Mouse (Mus musculus) spleen, adult 2 months (tissue): ENCODE measurements around the gene Rxfp4. TPM values are rescaled to one million over a fixed set of nuclear protein-coding genes. Genes with fewer than 3 reads are reported as not detected.
A peak's percentile ranks its signal among the peaks of the same experiment; 100 is the strongest.

Experiments used
- DNase-seq, 2 experiments: peaks; one replicate each; pipeline versions ENCODE4 v3.0.0 to v3.0.0-alpha.2; 2012 to 2021; ENCODE audit warnings: low spot score in 2 of 2, low read depth in 1 of 2
- H3K27ac ChIP-seq: fragments of 200-500 bp; 2 replicates; pipeline ENCODE4 v1.5.1; 2012; ENCODE audit warnings: low read length, inconsistent platforms; ENCODE audit not compliant: insufficient read depth
- H3K27me3 ChIP-seq: fragments of 200-500 bp; 2 replicates; pipeline ENCODE4 v1.6.1; 2012; ENCODE audit warnings: mild to moderate bottlenecking, moderate library complexity, low read length, inconsistent platforms; ENCODE audit not compliant: control insufficient read depth, insufficient read depth
- H3K36me3 ChIP-seq: fragments of 200-500 bp; 2 replicates; pipeline ENCODE4 v1.6.1; 2012; ENCODE audit warnings: mild to moderate bottlenecking, low read length, inconsistent platforms; ENCODE audit not compliant: control insufficient read depth, insufficient read depth
- H3K4me1 ChIP-seq: fragments of 200-500 bp; 2 replicates; pipeline ENCODE4 v1.6.1; 2011; ENCODE audit warnings: inconsistent platforms; ENCODE audit not compliant: control insufficient read depth, insufficient read depth, insufficient read length
- H3K4me3 ChIP-seq: fragments of 200-500 bp; 2 replicates; pipeline ENCODE4 v1.5.1; 2011; ENCODE audit warnings: mild to moderate bottlenecking, inconsistent platforms; ENCODE audit not compliant: insufficient read depth, insufficient read length; ENCODE audit errors: extremely low read depth
- CTCF ChIP-seq: fragments of 200-500 bp; IDR thresholded peaks from 2 replicates; pipeline ENCODE4 v1.5.1; 2011; ENCODE audit warnings: mild to moderate bottlenecking, inconsistent platforms; ENCODE audit not compliant: insufficient read depth, insufficient read length, insufficient replicate concordance; ENCODE audit errors: extremely low read depth
- POLR2A ChIP-seq: fragments of 200-500 bp; IDR thresholded peaks from 2 replicates; pipeline ENCODE4 v1.6.1; 2011; ENCODE audit warnings: low read depth, low read length, inconsistent platforms
- WGBS: fragments of 180-500 bp; shearing (Covaris S2); methylation state at CpG from one replicate; pipeline ENCODE4 v1.1.7; 2018; 5-methylcytosine and 5-hydroxymethylcytosine counted together
- polyA plus RNA-seq: library from polyadenylated mRNA; depleted of rRNA; stranded (reverse); fragments of >200 nt; gene quantifications from 2 replicates; pipeline ENCODE4 v1.2.3, GENCODE M21; 2012

Gene Rxfp4
- polyA plus RNA-seq, 1 experiment = not detected

GRCm38 (mm10) chr3:88624324-88624723 lies 28.6 kb downstream of the Rxfp4 start:
- DNase-seq = no peak
- Histone ChIP-seq H3K4me1 (peaks cover 32% of the 10 kb centered on the region; the same call in 1 of the 2 replicates), H3K27me3 (no peaks in the 10 kb centered on the region), H3K27ac (0 out of 2 replicates have a peak overlapping the region, but pooled peaks have one; percentile 30), H3K36me3 (peaks cover 10% of the 10 kb centered on the region; the same call in 1 of the 2 replicates), H3K4me3 (no peak overlapping the region)
- TF ChIP-seq POLR2A (no peak), CTCF (no peak)
- WGBS = 16% methylated on average over 4 of the region's 4 CpGs

DNA sequence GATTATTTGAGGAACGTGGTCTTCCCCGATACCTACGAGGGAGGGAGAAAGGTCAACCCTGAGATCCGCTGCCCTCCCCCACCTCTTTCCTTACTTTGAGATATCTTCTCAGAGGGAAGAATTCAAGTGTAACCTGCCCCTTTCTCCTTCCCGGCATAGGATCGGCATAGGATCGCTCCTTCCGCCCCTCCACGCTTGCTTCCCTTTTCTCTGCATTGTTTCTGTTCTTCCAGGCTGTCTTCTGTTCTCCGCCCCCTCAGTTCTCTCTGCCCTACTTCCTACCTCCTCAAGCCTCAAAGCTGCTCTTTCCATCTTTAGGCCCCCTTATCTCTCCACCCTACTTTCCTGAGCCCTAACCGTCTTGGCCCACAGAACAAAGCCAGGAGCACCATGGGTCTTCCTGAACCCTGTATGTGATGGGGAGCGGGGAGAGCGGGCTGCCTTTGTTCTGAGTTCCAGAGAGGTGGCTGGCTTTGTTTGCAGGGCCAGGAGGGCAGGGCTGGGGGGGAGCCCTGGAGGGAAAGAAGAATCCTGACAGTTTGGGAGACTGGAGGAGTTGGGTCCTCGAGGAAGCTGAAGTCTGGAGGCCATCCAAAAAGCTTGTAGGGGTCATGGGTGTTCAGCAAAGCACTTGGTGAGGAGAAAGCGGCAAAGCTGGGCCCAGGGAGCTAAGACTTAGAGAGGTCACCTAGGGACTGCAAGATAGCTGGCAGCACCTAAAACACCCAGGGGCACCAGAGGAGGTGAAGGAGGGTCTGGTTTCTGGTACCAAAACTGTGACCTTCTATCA lies 29.4 kb downstream of the Rxfp4 start:
- 9% methylated on average over 15 of the region's 15 CpGs for WGBS
- H3K36me3 ChIP-seq = peaks cover 7% of the 10 kb centered on the region; the same call in 1 of the 2 replicates
- no peaks in the 10 kb centered on the region for H3K27me3 ChIP-seq
- H3K4me3 ChIP-seq = peak overlapping the region; percentile 88
- peaks cover 29% of the 10 kb centered on the region; the same call in 1 of the 2 replicates for H3K4me1 ChIP-seq
- TF ChIP-seq CTCF (no peak), POLR2A (no peak)
- no peak for DNase-seq
- peak overlapping the region; percentile 62 for H3K27ac ChIP-seq

DNA sequence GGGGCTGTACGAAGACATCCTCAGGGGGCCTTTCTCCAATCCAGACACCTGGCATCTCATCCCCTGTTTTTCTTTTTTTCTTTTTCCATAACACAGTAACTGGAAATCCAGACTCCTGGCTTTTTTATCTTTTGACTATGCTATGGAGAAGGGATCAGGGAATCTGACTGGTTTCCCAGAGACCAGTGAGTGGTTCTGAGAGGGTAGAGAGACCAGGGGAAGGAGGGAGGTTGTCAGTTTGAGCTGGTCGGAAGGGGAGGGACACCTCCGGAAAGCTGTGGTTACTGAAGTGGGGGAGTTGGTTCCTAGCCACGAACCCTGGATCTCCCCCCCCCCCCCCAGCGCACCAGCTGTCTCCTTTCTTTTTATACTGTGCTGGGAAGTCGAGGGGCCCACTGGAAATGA lies 30.0 kb downstream of the Rxfp4 start:
- Histone ChIP-seq H3K36me3 (peaks cover 7% of the 10 kb centered on the region; the same call in 1 of the 2 replicates), H3K27ac (peak overlapping the region; percentile 62; the same call in 1 of the 2 replicates), H3K4me1 (peaks cover 29% of the 10 kb centered on the region; the same call in 1 of the 2 replicates), H3K27me3 (no peaks in the 10 kb centered on the region), H3K4me3 (peak overlapping the region; percentile 88)
- 3% methylated on average over 6 of the region's 6 CpGs for WGBS
- TF ChIP-seq POLR2A = no peak
- DNase-seq = peak in 1 of 2 experiments; percentile 40

DNA sequence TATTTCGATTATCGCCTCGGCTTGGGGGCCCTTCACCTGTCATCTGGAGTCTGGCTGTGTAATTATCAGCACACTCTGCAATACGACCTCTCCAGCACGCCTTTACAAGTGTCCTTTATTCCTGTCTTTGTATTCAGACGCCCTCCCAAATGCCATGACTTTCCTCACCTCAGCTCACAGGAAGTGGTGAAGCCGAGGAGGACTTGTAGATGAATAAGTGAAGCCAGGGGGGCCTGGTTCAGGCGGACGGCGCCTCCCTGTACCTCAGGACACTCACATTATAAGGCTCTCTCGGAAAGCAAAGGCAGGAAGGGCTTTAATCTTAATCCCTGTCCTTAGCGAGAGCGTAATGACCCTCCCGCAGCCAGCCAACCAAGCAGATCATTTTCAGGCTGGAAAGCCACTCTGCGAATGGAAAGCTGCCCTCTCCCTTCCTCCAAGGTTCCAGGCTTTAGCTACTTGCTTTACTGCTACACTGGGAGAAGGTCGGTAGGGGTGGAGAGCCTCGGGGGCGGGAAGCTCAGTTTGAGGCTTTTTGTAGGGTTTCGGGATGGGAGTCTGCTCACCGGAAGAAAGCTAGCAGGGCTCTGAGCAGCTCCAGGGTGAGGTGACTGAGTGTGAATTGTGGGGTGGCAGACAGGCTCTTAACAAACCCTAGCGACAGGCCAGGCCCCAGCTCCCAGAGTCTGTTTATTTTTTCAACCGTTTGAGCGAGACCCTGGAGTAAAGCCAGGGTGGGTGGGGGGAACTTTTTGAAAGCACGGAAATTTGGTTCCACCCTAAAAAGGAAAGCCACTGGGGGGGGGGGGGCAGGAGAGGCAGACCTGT lies 30.6 kb downstream of the Rxfp4 start:
- DNase-seq = no peak
- TF ChIP-seq CTCF = no peak
- no peak for TF ChIP-seq POLR2A
- Histone ChIP-seq H3K4me3 (peak overlapping the region; percentile 88), H3K27me3 (no peaks in the 10 kb centered on the region), H3K4me1 (peaks cover 29% of the 10 kb centered on the region; the same call in 1 of the 2 replicates), H3K36me3 (peaks cover 7% of the 10 kb centered on the region; the same call in 1 of the 2 replicates), H3K27ac (peak overlapping the region; percentile 93)
- WGBS = under 1% methylated on average over 24 of the region's 24 CpGs

GRCm38 (mm10) chr3:88621537-88622112 lies 31.3 kb downstream of the Rxfp4 start:
- Histone ChIP-seq H3K4me1 (peaks cover 26% of the 10 kb centered on the region; the same call in 1 of the 2 replicates), H3K4me3 (peak overlapping the region; percentile 88), H3K36me3 (peaks cover 7% of the 10 kb centered on the region; the same call in 1 of the 2 replicates), H3K27me3 (no peaks in the 10 kb centered on the region), H3K27ac (peak overlapping the region; percentile 93)
- peak in 1 of 2 experiments; percentile 27 for DNase-seq
- under 1% methylated on average over 36 of the region's 36 CpGs for WGBS
- TF ChIP-seq CTCF (no peak), POLR2A (no peak)

DNA sequence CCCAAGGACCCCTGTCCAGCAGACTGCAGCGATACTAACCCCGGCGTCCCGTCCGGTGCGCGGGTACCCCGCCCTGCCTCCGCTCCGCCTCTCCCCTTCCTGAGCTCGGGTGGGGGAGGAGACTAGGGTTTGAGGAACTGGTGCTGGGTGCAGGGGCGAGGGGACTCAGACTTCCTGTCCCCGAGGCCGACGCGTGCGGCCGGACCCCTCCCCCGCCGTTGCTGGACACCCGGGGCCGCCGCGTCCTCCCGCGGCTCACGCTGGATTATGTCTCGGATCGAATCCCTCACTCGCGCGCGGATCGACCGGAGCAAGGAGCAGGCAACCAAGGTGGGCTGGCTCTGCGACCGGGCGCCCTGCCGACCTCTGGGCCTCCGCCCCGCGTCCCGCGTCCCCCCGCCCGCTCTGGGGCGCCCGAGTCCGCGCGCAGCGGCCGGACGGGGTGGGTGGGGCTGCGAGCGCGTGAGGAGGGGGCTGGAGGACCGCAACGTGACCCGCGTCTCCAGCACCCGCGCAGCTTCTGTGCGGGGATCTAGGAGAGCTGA lies 31.9 kb downstream of the Rxfp4 start:
- WGBS = under 1% methylated on average over 58 of the region's 64 CpGs
- peak; percentile 61 for TF ChIP-seq POLR2A
- no peak for TF ChIP-seq CTCF

More for the DNA sequence above, 31.9 kb downstream of the Rxfp4 start:
- peak; percentile 33 to 87 for DNase-seq
- peak overlapping the region; percentile 88 for H3K4me3 ChIP-seq
- H3K4me1 ChIP-seq = peaks cover 25% of the 10 kb centered on the region; the same call in 1 of the 2 replicates
- H3K27ac ChIP-seq = peak overlapping the region; percentile 93
- H3K36me3 ChIP-seq = peaks cover 5% of the 10 kb centered on the region; the same call in 1 of the 2 replicates
- no peaks in the 10 kb centered on the region for H3K27me3 ChIP-seq
